Mouse (Mus musculus) heart, postnatal 10 days (tissue): ENCODE results near the gene Vps53. TPM values are rescaled to one million over a fixed set of nuclear protein-coding genes. Genes with fewer than 3 reads are reported as not detected.

Experiments
- total RNA-seq, 2 experiments: library from RNA; stranded (reverse); gene quantifications; 2 replicates each; pipeline ENCODE4 v1.2.3; 2021

Vps53 gene
- total RNA-seq, 2 experiments from 2014 or later: 31.0 to 32.7 TPM

Other genes starting within 250 kb of the Vps53 start
- gene Rph3al, start 241.2 kb downstream of the Vps53 start, total RNA-seq: 10 to 100 TPM; 23.2 to 25.0 TPM
- gene 1700016K19Rik, start 179.7 kb downstream of the Vps53 start, total RNA-seq: not detected
- 10 to 100 TPM; 66.9 to 74.5 TPM for gene Rflnb, start 151.9 kb downstream of the Vps53 start, total RNA-seq
- gene Fam57a, start within 50 bp of the Vps53 start, total RNA-seq: 1 to 10 TPM; 8.0 to 8.3 TPM
- gene Dbil5, start 38.0 kb upstream of the Vps53 start, total RNA-seq: under 1 TPM in 1 of 2 experiments, not detected in 1; 0.50 TPM
- 1 to 10 TPM; 3.1 to 5.9 TPM for gene Gemin4, start 38.0 kb upstream of the Vps53 start, total RNA-seq
- gene Mrm3, start 64.1 kb upstream of the Vps53 start, total RNA-seq: 10 to 100 TPM; 17.4 to 19.2 TPM
- gene Glod4, start 64.1 kb upstream of the Vps53 start, total RNA-seq: 10 to 100 TPM; 51.3 to 53.7 TPM
- 10 to 100 TPM; 15.7 to 17.4 TPM for gene Nxn, start 219.5 kb upstream of the Vps53 start, total RNA-seq
- gene Timm22, start 227.3 kb upstream of the Vps53 start, total RNA-seq: 10 to 100 TPM; 43.4 to 51.7 TPM